Mouse (Mus musculus): ENCODE data around the gene Gm15517. TPM values are rescaled to one million over a fixed set of nuclear protein-coding genes. Genes with fewer than 3 reads are reported as not detected.

Gm15517 gene
- polyA plus RNA-seq, 2 experiments: not detected

GRCm38 (mm10) chr7:44268117-44268516 lies 6.9 kb downstream of the Gm15517 start:
- TF ChIP-seq CTCF (IDR thresholded peaks at IDR 0.05; ENCODE audit: low read depth) (no peak), EP300 (IDR thresholded peaks at IDR 0.05; ENCODE audit: low read depth) (no peak)
- no peak overlapping the region for H3K9ac ChIP-seq (replicated peaks)
- DNase-seq (ENCODE audit: low read depth in 3 of 3, low spot score in 3 of 3) (no peak), ATAC-seq (ENCODE audit: insufficient read depth) (no peak)
- no peaks in the 10 kb centered on the region for H3K4me1 ChIP-seq (replicated peaks; ENCODE audit: control insufficient read depth in 2 of 2, insufficient read depth in 2 of 2, low read length in 1 of 2)
- no peak overlapping the region for H3K27ac ChIP-seq
- H3K4me3 ChIP-seq (ENCODE audit: insufficient read depth in 1 of 2, low read depth in 2 of 2, low read length in 2 of 2): no peak overlapping the region
- no peaks in the 10 kb centered on the region for H3K9me3 ChIP-seq (ENCODE audit: control insufficient read depth, low read length)
- no peaks in the 10 kb centered on the region; the same call in 1 of the 2 replicates for H3K27me3 ChIP-seq (ENCODE audit: control insufficient read depth, insufficient read depth, low read length)
- no peaks in the 10 kb centered on the region for H3K36me3 ChIP-seq (replicated peaks; ENCODE audit: control insufficient read depth, insufficient read depth, low read depth)
- H3K4me2 ChIP-seq (ENCODE audit: low read depth): no peak overlapping the region
- WGBS (ENCODE audit: insufficient replicate concordance): 59% methylated on average over 11 of the region's 11 CpGs

GRCm38 (mm10) chr7:44269397-44269796 lies 8.2 kb downstream of the Gm15517 start:
- H3K4me3 ChIP-seq (ENCODE audit: insufficient read depth in 1 of 2, low read depth in 2 of 2, low read length in 2 of 2): no peak overlapping the region
- H3K9ac ChIP-seq (replicated peaks): no peak overlapping the region
- H3K4me2 ChIP-seq (ENCODE audit: low read depth): no peak overlapping the region
- H3K4me1 ChIP-seq (replicated peaks; ENCODE audit: control insufficient read depth in 2 of 2, insufficient read depth in 2 of 2, low read length in 1 of 2): no peaks in the 10 kb centered on the region
- no peaks in the 10 kb centered on the region; the same call in 1 of the 2 replicates for H3K27me3 ChIP-seq (ENCODE audit: control insufficient read depth, insufficient read depth, low read length)
- TF ChIP-seq EP300 (IDR thresholded peaks at IDR 0.05; ENCODE audit: low read depth) (no peak), CTCF (IDR thresholded peaks at IDR 0.05; ENCODE audit: low read depth) (no peak)
- DNase-seq (ENCODE audit: low read depth in 3 of 3, low spot score in 3 of 3) (no peak), ATAC-seq (ENCODE audit: insufficient read depth) (no peak)
- H3K36me3 ChIP-seq (replicated peaks; ENCODE audit: control insufficient read depth, insufficient read depth, low read depth): no peaks in the 10 kb centered on the region
- H3K27ac ChIP-seq: no peak overlapping the region
- H3K9me3 ChIP-seq (ENCODE audit: control insufficient read depth, low read length): no peaks in the 10 kb centered on the region
- 34% methylated on average over 2 of the region's 2 CpGs for WGBS (ENCODE audit: insufficient replicate concordance)

- no peaks in the 10 kb centered on the region for H3K36me3 ChIP-seq (replicated peaks; ENCODE audit: control insufficient read depth, insufficient read depth, low read depth)
- no peak overlapping the region for H3K4me3 ChIP-seq (ENCODE audit: insufficient read depth in 1 of 2, low read depth in 2 of 2, low read length in 2 of 2)
- no peaks in the 10 kb centered on the region; the same call in 1 of the 2 replicates for H3K27me3 ChIP-seq (ENCODE audit: control insufficient read depth, insufficient read depth, low read length)
- no peak overlapping the region for H3K27ac ChIP-seq
- ATAC-seq (ENCODE audit: insufficient read depth) (no peak), DNase-seq (ENCODE audit: low read depth in 3 of 3, low spot score in 3 of 3) (no peak)
- no peaks in the 10 kb centered on the region for H3K4me1 ChIP-seq (replicated peaks; ENCODE audit: control insufficient read depth in 2 of 2, insufficient read depth in 2 of 2, low read length in 1 of 2)
- 51% methylated on average over 2 of the region's 2 CpGs for WGBS (ENCODE audit: insufficient replicate concordance)
- H3K4me2 ChIP-seq (ENCODE audit: low read depth): no peak overlapping the region
- TF ChIP-seq CTCF (IDR thresholded peaks at IDR 0.05; ENCODE audit: low read depth) (no peak), EP300 (IDR thresholded peaks at IDR 0.05; ENCODE audit: low read depth) (no peak)
- no peak overlapping the region for H3K9ac ChIP-seq (replicated peaks)
- no peaks in the 10 kb centered on the region for H3K9me3 ChIP-seq (ENCODE audit: control insufficient read depth, low read length)
Observed at GRCm38 (mm10) chr7:44271309-44271708, 10.1 kb downstream of the Gm15517 start.

GRCm38 (mm10) chr7:44272546-44272945 lies 11.3 kb downstream of the Gm15517 start:
- no peak for TF ChIP-seq CTCF (IDR thresholded peaks at IDR 0.05; ENCODE audit: low read depth)
- TF ChIP-seq EP300 (IDR thresholded peaks at IDR 0.05; ENCODE audit: low read depth): no peak
- no peak overlapping the region for H3K9ac ChIP-seq (replicated peaks)
- H3K4me2 ChIP-seq (ENCODE audit: low read depth): no peak overlapping the region
- no peaks in the 10 kb centered on the region for H3K9me3 ChIP-seq (ENCODE audit: control insufficient read depth, low read length)
- ATAC-seq (ENCODE audit: insufficient read depth) (no peak), DNase-seq (ENCODE audit: low read depth in 3 of 3, low spot score in 3 of 3) (no peak)
- no peak overlapping the region for H3K4me3 ChIP-seq (ENCODE audit: insufficient read depth in 1 of 2, low read depth in 2 of 2, low read length in 2 of 2)
- H3K27ac ChIP-seq: no peak overlapping the region
- H3K4me1 ChIP-seq (replicated peaks; ENCODE audit: control insufficient read depth in 2 of 2, insufficient read depth in 2 of 2, low read length in 1 of 2): no peaks in the 10 kb centered on the region
- 52% methylated on average over 7 of the region's 7 CpGs for WGBS (ENCODE audit: insufficient replicate concordance)
- H3K27me3 ChIP-seq (ENCODE audit: control insufficient read depth, insufficient read depth, low read length): no peaks in the 10 kb centered on the region; the same call in 1 of the 2 replicates
- H3K36me3 ChIP-seq (replicated peaks; ENCODE audit: control insufficient read depth, insufficient read depth, low read depth): no peaks in the 10 kb centered on the region

- 47% methylated on average over 7 of the region's 7 CpGs for WGBS (ENCODE audit: insufficient replicate concordance)
- Histone ChIP-seq H3K27ac (no peak overlapping the region), H3K4me2 (ENCODE audit: low read depth) (no peak overlapping the region)
Observed at GRCm38 (mm10) chr7:44273446-44273845, 12.2 kb downstream of the Gm15517 start.

More at GRCm38 (mm10) chr7:44273446-44273845, 12.2 kb downstream of the Gm15517 start:
- no peaks in the 10 kb centered on the region for H3K36me3 ChIP-seq (replicated peaks; ENCODE audit: control insufficient read depth, insufficient read depth, low read depth)
- no peaks in the 10 kb centered on the region for H3K4me1 ChIP-seq (replicated peaks; ENCODE audit: control insufficient read depth in 2 of 2, insufficient read depth in 2 of 2, low read length in 1 of 2)
- no peak for TF ChIP-seq EP300 (IDR thresholded peaks at IDR 0.05; ENCODE audit: low read depth)
- no peak for TF ChIP-seq CTCF (IDR thresholded peaks at IDR 0.05; ENCODE audit: low read depth)
- no peak overlapping the region for H3K9ac ChIP-seq (replicated peaks)
- H3K9me3 ChIP-seq (ENCODE audit: control insufficient read depth, low read length): no peaks in the 10 kb centered on the region
- H3K27me3 ChIP-seq (ENCODE audit: control insufficient read depth, insufficient read depth, low read length): no peaks in the 10 kb centered on the region; the same call in 1 of the 2 replicates
- ATAC-seq (ENCODE audit: insufficient read depth): no peak
- no peak overlapping the region for H3K4me3 ChIP-seq (ENCODE audit: insufficient read depth in 1 of 2, low read depth in 2 of 2, low read length in 2 of 2)
- DNase-seq (ENCODE audit: low read depth in 3 of 3, low spot score in 3 of 3): no peak

Data from liver, embryonic 14.5 days (tissue).